Comparison of ENCODE assay signal across 9 mouse cellular contexts in the genomic region with DNA sequence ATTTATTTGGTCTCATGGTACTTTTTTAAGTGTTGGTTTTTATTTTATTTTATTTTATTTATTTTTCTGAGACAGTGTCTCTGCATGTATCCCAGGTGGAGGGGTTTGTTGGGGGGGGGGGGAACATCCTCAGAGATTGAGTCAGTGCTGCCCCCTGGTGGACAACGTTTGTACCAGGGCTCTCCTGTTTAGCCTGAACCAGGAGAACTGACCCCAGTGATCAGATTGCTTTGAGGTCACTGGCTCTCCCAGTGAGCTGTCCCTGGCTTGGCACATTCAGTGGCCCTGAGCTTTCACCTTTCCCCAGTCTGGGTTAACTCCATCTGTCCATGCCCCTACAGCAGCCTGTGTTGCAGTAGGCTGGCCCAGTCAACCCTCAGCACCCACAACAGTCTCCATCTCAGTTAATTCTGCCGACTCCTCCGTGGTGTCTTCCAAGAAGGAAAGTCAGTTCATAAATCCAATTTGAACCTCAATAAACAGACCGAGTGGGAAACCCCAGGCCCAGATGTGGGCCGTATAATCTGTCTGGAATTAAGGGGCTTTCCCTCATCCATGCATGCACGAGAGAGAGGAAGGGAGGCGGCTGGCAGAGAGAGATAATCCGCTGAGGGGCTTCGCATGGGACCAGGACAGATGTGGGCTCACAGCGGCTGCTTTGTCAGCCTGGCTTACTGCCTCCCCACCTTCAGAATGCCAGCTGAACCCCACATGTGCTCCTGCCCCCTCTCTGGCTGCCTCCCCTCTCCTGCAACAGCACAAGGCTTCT. TPM values are rescaled to one million over a fixed set of nuclear protein-coding genes. Genes with fewer than 3 reads are reported as not detected.
DNase-seq lines count a peak whose midpoint lies in the region; ATAC-seq and TF ChIP-seq lines count a peak whose summit lies in the region.
"Had no signal": no experiment of that assay in that cellular context is flagged by ENCODE, and none has a peak within 500 bp of the region (broad histone marks: within the 10 kb centered on the region; RNA-seq: fewer than 3 reads in every experiment).

No protein-coding gene starts in this region.

- no peaks in the 10 kb centered on the region for H3K27me3 ChIP-seq in midbrain, embryonic 11.5 days (ENCODE audit: control insufficient read depth, insufficient read depth, low read length)

- DNase-seq in gastrocnemius, adult 2 months, result peak; percentile 80
- DNase-seq in gastrocnemius, adult 8-10 months (ENCODE audit: low spot score in 2 of 2), result no peak
- DNase-seq in R1 (ENCODE audit: low read depth, low spot score), result peak; percentile 50
- DNase-seq in embryo, embryonic 11 days, result peak; percentile 77
- DNase-seq in heart, postnatal 10 days, result peak; percentile 59 to 77
- DNase-seq in layer of hippocampus, postnatal 10 days (ENCODE audit: low spot score in 2 of 2), result peak; percentile 74 to 79
- peak; percentile 94 for DNase-seq in midbrain, embryonic 11.5 days (ENCODE audit: low spot score, missing footprints)
- DNase-seq in thymus, postnatal 25 days, result peak; percentile 20

- no peaks in the 10 kb centered on the region for H3K36me3 ChIP-seq in midbrain, embryonic 11.5 days (ENCODE audit: control insufficient read depth, insufficient read depth, low read length)

- H3K9me3 ChIP-seq in midbrain, embryonic 11.5 days (ENCODE audit: control insufficient read depth, low read length), result no peaks in the 10 kb centered on the region

- intact Hi-C loops in gastrocnemius, adult 2 months (cut with DNase I), result loop anchor here (2.0 to 5.0 kb wide), 2 partner anchors 238 to 261 kb away; no protein-coding TSS in a partner anchor
- intact Hi-C loops in heart, postnatal 10 days (cut with DNase I), result loop anchor here (1.0 to 2.0 kb wide), 2 partner anchors 260 to 300 kb away; no protein-coding TSS in a partner anchor

- ATAC-seq in midbrain, embryonic 11.5 days (ENCODE audit: low FRiP score), result peak; percentile 59; the same call in 1 of the 2 replicates

- no peak overlapping the region for H3K4me3 ChIP-seq in gastrocnemius, adult 2 months
- H3K4me3 ChIP-seq in midbrain, embryonic 11.5 days (ENCODE audit: low read depth, low read length), result no peak overlapping the region

- TF ChIP-seq CTCF in gastrocnemius, adult 2 months (IDR thresholded peaks at IDR 0.05), result peak; percentile 66

- H3K27ac ChIP-seq in gastrocnemius, adult 2 months, result no peak overlapping the region
- no peak overlapping the region for H3K27ac ChIP-seq in midbrain, embryonic 11.5 days (ENCODE audit: low read depth, low read length)

- H3K4me1 ChIP-seq in midbrain, embryonic 11.5 days (ENCODE audit: control insufficient read depth, insufficient read depth, low read length), result no peaks in the 10 kb centered on the region

- H3K9ac ChIP-seq in midbrain, embryonic 11.5 days (ENCODE audit: low read length), result no peak overlapping the region

- 63% methylated on average over 10 of the region's 10 CpGs for WGBS in midbrain, embryonic 11.5 days

- no peak overlapping the region for H3K4me2 ChIP-seq in midbrain, embryonic 11.5 days

RNA-seq across cellular contexts. Expression of gene Gdf2, which starts 7.7 kb away (rescaled TPM):
- not detected for total RNA-seq in gastrocnemius, adult 2 months (2021)
- not detected for total RNA-seq in gastrocnemius, adult 8-10 months (2022)
- total RNA-seq in heart, postnatal 10 days (2021), result under 1 TPM; 0.10 to 0.17 TPM
- not detected for total RNA-seq in layer of hippocampus, postnatal 10 days (2021)
- polyA plus RNA-seq in midbrain, embryonic 11.5 days (2014; fragmentation: Nextera tagmentation; extraction: Ambion mirVana), result not detected in 2 replicates
- total RNA-seq: ES-E14 had no signal

RNA-seq across cellular contexts. Expression of gene Gdf10, which starts 9.7 kb away (rescaled TPM):
- 1 to 10 TPM; 1.1 to 1.9 TPM for total RNA-seq in gastrocnemius, adult 2 months (2021)
- total RNA-seq in gastrocnemius, adult 8-10 months (2022), result 1 to 10 TPM in 2 of 4 experiments, under 1 TPM in 2; 0.39 to 1.3 (median 1.0) TPM
- total RNA-seq in heart, postnatal 10 days (2021), result 1 to 10 TPM; 2.3 to 3.2 TPM
- 10 to 100 TPM in 1 of 2 experiments, 1 to 10 TPM in 1; 9.7 to 12.3 TPM for total RNA-seq in layer of hippocampus, postnatal 10 days (2021)
- polyA plus RNA-seq in midbrain, embryonic 11.5 days (2014; fragmentation: Nextera tagmentation; extraction: Ambion mirVana), result 1.7 and 1.9 TPM in 2 replicates
- total RNA-seq: ES-E14 had no signal

RNA-seq across cellular contexts. Expression of gene Rbp3, which starts 20.7 kb away (rescaled TPM):
- total RNA-seq in gastrocnemius, adult 2 months (2021), result not detected
- total RNA-seq in gastrocnemius, adult 8-10 months (2022), result not detected
- total RNA-seq in heart, postnatal 10 days (2021), result not detected
- not detected for total RNA-seq in layer of hippocampus, postnatal 10 days (2021)
- polyA plus RNA-seq in midbrain, embryonic 11.5 days (2014; fragmentation: Nextera tagmentation; extraction: Ambion mirVana), result not detected in 2 replicates
- total RNA-seq: ES-E14 had no signal

RNA-seq across cellular contexts. Expression of gene Zfp488, which starts 45.4 kb away (rescaled TPM):
- total RNA-seq in gastrocnemius, adult 2 months (2021), result not detected
- total RNA-seq in gastrocnemius, adult 8-10 months (2022), result under 1 TPM in 1 of 4 experiments, not detected in 3; 0.07 TPM
- total RNA-seq in heart, postnatal 10 days (2021), result under 1 TPM in 1 of 2 experiments, not detected in 1; 0.07 TPM
- 1 to 10 TPM; 5.3 to 5.4 TPM for total RNA-seq in layer of hippocampus, postnatal 10 days (2021)
- 0.17 TPM in 1 of 2 replicates, not detected in the other for polyA plus RNA-seq in midbrain, embryonic 11.5 days (2014; fragmentation: Nextera tagmentation; extraction: Ambion mirVana)
- total RNA-seq: ES-E14 had no signal

Comparison
In these comparisons a context has a peak if more than half of its experiments do, and no peak if none do; other contexts are left out.
1. DNase-seq: peak in gastrocnemius, adult 2 months (single experiment), R1 (single experiment), embryo, embryonic 11 days (single experiment), heart, postnatal 10 days (2 of 2), layer of hippocampus, postnatal 10 days (2 of 2), midbrain, embryonic 11.5 days (single experiment) and thymus, postnatal 25 days (single experiment); none in gastrocnemius, adult 8-10 months (0 of 2).